Mouse (Mus musculus) intestine, embryonic 16.5 days (tissue): ENCODE measurements at regions not wholly inside any gene's neighbourhood (a gene's known extent, or its start where the extent isn't known, plus 50 kb on each side); places are given as distances from the start of the nearest gene placed in this dataset.

ENCODE experiments used
- ATAC-seq: fragments of 200-750 bp; cut with Nextera tagmentation; 2 replicates; pipeline ENCODE4 v1.8.0; 2017; ENCODE audit warnings: moderate TSS enrichment, moderate library complexity
- H3K27ac ChIP-seq: fragments of 300-500 bp; sonication (generic); 2 replicates; pipeline ENCODE4 v1.5.1; 2014; ENCODE audit warnings: mild to moderate bottlenecking, low read length
- H3K27me3 ChIP-seq: fragments of 300-500 bp; sonication (generic); replicated peaks from 2 replicates; pipeline ENCODE4 v1.6.1; 2014; ENCODE audit warnings: low read length, control low read depth, mixed read lengths; ENCODE audit not compliant: control insufficient read depth, insufficient read depth
- H3K36me3 ChIP-seq: fragments of 300-500 bp; sonication (generic); 2 replicates; pipeline ENCODE4 v1.6.1; 2014; ENCODE audit warnings: low read length, control low read depth; ENCODE audit not compliant: control insufficient read depth, insufficient read depth
- H3K4me1 ChIP-seq: fragments of 300-500 bp; sonication (generic); 2 replicates; pipeline ENCODE4 v1.6.1; 2014; ENCODE audit warnings: low read length, control low read depth, mixed read lengths; ENCODE audit not compliant: control insufficient read depth, insufficient read depth
- H3K4me2 ChIP-seq: fragments of 300-500 bp; sonication (generic); 2 replicates; pipeline ENCODE4 v1.6.1; 2014; ENCODE audit warnings: low read depth, low read length, control low read depth
- H3K4me3 ChIP-seq: fragments of 300-500 bp; sonication (generic); 2 replicates; pipeline ENCODE4 v1.5.1; 2014; ENCODE audit warnings: mild to moderate bottlenecking, low read length
- H3K9ac ChIP-seq: fragments of 300-500 bp; sonication (generic); 2 replicates; pipeline ENCODE4 v1.6.1; 2014; ENCODE audit warnings: low read depth, low read length
- H3K9me3 ChIP-seq: fragments of 300-500 bp; sonication (generic); 2 replicates; pipeline ENCODE4 v1.6.1; 2016; ENCODE audit warnings: low read length, control low read depth; ENCODE audit not compliant: control insufficient read depth
- WGBS: fragments of 180-500 bp; shearing (Covaris S2); extraction: QIAGEN DNeasy Blood & Tissue Kit; methylation state at CpG from one replicate; pipeline ENCODE4 v1.1.7; 2014; 5-methylcytosine and 5-hydroxymethylcytosine counted together

DNA sequence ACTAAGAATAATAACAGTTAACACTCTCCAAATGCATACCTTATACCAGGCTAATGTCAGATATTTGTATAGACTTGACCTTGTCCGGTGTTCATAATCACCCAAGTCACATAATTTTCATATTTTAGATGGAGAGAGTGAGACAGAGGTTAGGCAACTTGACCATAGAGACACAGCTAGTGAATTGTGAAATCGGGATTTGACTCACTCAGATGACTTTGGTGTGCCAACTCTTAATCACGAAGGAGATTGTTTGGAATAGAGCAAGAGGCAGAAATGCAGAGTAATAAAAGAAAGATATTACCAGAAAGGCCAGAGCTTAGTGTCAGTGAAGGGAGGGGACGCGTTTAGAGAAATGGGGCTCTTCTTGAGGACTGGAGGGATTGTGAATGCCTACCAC, 152.2 kb downstream of the Tmem26 start:
- no peak overlapping the region for H3K9ac ChIP-seq
- no peaks in the 10 kb centered on the region for H3K9me3 ChIP-seq
- H3K4me1 ChIP-seq: no peaks in the 10 kb centered on the region
- H3K4me2 ChIP-seq: no peak overlapping the region
- 79% methylated on average over 5 of the region's 5 CpGs for WGBS
- no peak overlapping the region for H3K27ac ChIP-seq
- H3K36me3 ChIP-seq: no peaks in the 10 kb centered on the region
- H3K4me3 ChIP-seq: no peak overlapping the region
- ATAC-seq: no peak
- no peaks in the 10 kb centered on the region for H3K27me3 ChIP-seq

DNA sequence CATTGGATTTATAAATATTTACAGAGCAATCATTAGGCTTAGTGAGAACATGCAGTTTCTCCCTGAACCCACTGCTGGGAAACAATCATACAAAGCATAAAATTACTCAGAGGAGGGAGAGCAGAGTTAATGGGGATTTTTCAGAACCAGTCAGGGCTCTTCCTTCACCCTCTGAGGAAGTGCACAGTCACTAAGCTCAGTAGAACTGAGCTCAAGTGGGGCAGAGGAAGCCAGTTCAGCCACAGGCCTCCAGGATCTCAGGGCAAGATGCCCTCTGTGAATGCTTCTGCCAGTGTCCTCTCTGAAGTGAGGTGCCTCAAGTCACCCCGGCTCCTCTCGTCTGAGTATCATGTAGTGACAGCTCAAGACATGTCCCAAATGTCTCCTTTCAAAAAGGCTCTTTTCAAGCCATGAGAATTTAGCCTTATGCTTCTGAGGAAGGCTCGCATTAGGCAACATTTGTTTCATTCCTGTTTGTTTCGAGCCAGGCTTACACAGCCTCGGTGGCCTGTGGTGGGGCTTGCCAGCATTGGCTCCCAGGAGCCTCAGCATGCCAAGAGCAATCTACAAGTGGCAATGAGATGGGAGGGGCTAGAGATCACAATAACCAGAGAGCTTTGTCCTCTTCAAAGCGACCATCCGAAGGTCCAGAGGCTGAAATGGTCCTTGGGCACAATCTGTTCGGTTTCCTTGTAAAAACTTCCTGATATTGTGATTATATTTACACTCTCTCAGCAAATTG, 169.8 kb downstream of the Tmem26 start:
- Histone ChIP-seq H3K4me1 (no peaks in the 10 kb centered on the region; the same call in 1 of the 2 replicates), H3K27me3 (no peaks in the 10 kb centered on the region), H3K9me3 (no peaks in the 10 kb centered on the region), H3K27ac (peak overlapping the region; percentile 57), H3K9ac (no peak overlapping the region), H3K36me3 (no peaks in the 10 kb centered on the region), H3K4me3 (no peak overlapping the region), H3K4me2 (no peak overlapping the region)
- 0 out of 2 replicates have a peak, but pooled peaks have one; percentile 33 for ATAC-seq
- WGBS: 47% methylated on average over 8 of the region's 8 CpGs

DNA sequence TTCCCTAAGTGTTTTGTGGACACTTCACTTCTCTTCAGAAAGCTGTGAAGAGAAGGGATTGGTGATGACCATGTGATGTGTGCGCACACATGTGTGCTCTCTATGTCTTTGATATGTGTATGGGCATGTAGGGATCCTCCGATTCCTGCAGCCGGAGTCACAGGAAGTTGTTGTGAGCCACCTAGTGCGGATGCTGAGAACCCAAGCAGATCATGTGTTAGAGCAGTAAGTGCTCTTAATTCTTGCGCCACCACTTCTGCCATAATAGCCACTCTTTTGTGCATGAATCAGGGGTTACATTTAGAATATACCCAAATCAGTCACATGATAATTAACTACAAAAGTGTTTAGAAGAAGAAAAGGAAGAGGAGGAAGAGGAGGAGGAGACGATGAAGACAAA, 170.7 kb downstream of the Tmem26 start:
- no peaks in the 10 kb centered on the region for H3K36me3 ChIP-seq
- no peaks in the 10 kb centered on the region for H3K27me3 ChIP-seq
- no peak overlapping the region for H3K27ac ChIP-seq
- 94% methylated on average over 6 of the region's 6 CpGs for WGBS
- no peak for ATAC-seq
- no peak overlapping the region for H3K9ac ChIP-seq
- no peaks in the 10 kb centered on the region for H3K9me3 ChIP-seq
- no peak overlapping the region for H3K4me2 ChIP-seq
- H3K4me3 ChIP-seq: no peak overlapping the region
- no peaks in the 10 kb centered on the region; the same call in 1 of the 2 replicates for H3K4me1 ChIP-seq

DNA sequence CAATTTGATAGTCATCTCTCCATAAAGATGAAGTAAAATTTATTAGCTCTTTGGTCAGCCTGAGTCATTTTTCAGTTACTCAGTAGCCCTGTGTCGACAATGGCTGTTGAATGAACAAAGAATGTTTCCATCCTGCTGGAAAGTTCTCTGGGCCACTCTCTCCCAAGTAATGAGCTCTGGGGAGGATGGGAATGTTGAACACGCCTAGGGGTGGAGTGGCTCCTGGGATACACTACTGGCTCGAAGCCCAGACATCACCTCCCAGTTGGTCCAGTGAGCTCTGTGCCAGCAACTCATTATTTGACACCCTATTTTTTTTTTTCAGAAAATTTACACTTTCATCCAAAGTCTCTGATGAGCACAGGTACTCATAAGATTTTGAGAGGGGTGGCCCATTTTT, 174.1 kb downstream of the Tmem26 start:
- H3K27ac ChIP-seq: no peak overlapping the region
- no peaks in the 10 kb centered on the region; the same call in 1 of the 2 replicates for H3K4me1 ChIP-seq
- no peaks in the 10 kb centered on the region for H3K27me3 ChIP-seq
- WGBS: 70% methylated on average over 3 of the region's 3 CpGs
- no peak overlapping the region for H3K4me3 ChIP-seq
- ATAC-seq: no peak
- no peaks in the 10 kb centered on the region for H3K9me3 ChIP-seq
- no peaks in the 10 kb centered on the region for H3K36me3 ChIP-seq
- no peak overlapping the region for H3K9ac ChIP-seq
- H3K4me2 ChIP-seq: no peak overlapping the region

- WGBS: 78% methylated on average over 4 of the region's 4 CpGs
- H3K9ac ChIP-seq: no peak overlapping the region
- H3K27me3 ChIP-seq: no peaks in the 10 kb centered on the region
- no peak for ATAC-seq
- no peak overlapping the region for H3K4me3 ChIP-seq
- no peak overlapping the region for H3K27ac ChIP-seq
- no peak overlapping the region for H3K4me2 ChIP-seq
- no peaks in the 10 kb centered on the region for H3K9me3 ChIP-seq
- H3K36me3 ChIP-seq: no peaks in the 10 kb centered on the region
- no peaks in the 10 kb centered on the region for H3K4me1 ChIP-seq
Measured at GRCm38 (mm10) chr10:68901168-68901567, 177.7 kb downstream of the Tmem26 start.

- no peak overlapping the region for H3K9ac ChIP-seq
- ATAC-seq: no peak
- 21% methylated on average over 3 of the region's 3 CpGs for WGBS
- no peak overlapping the region for H3K4me3 ChIP-seq
- H3K4me2 ChIP-seq: no peak overlapping the region
- no peak overlapping the region for H3K27ac ChIP-seq
- no peaks in the 10 kb centered on the region for H3K36me3 ChIP-seq
- no peaks in the 10 kb centered on the region for H3K9me3 ChIP-seq
- no peaks in the 10 kb centered on the region for H3K27me3 ChIP-seq
- no peaks in the 10 kb centered on the region for H3K4me1 ChIP-seq
Measured at GRCm38 (mm10) chr10:68902670-68903069, 179.2 kb downstream of the Tmem26 start.

GRCm38 (mm10) chr10:68904337-68904736, 180.9 kb downstream of the Tmem26 start:
- no peak overlapping the region for H3K9ac ChIP-seq
- H3K27me3 ChIP-seq: no peaks in the 10 kb centered on the region
- 92% methylated on average over 10 of the region's 10 CpGs for WGBS
- ATAC-seq: no peak
- H3K27ac ChIP-seq: no peak overlapping the region
- H3K36me3 ChIP-seq: no peaks in the 10 kb centered on the region
- no peak overlapping the region for H3K4me3 ChIP-seq
- no peaks in the 10 kb centered on the region for H3K9me3 ChIP-seq
- H3K4me1 ChIP-seq: no peaks in the 10 kb centered on the region
- H3K4me2 ChIP-seq: no peak overlapping the region

GRCm38 (mm10) chr10:68908236-68908635, 184.8 kb downstream of the Tmem26 start:
- H3K4me1 ChIP-seq: no peaks in the 10 kb centered on the region
- no peak overlapping the region for H3K27ac ChIP-seq
- no peaks in the 10 kb centered on the region for H3K36me3 ChIP-seq
- no peak overlapping the region for H3K4me2 ChIP-seq
- H3K27me3 ChIP-seq: no peaks in the 10 kb centered on the region
- no peak for ATAC-seq
- H3K4me3 ChIP-seq: no peak overlapping the region
- H3K9ac ChIP-seq: no peak overlapping the region
- H3K9me3 ChIP-seq: no peaks in the 10 kb centered on the region
- WGBS: 20% methylated on average over 5 of the region's 5 CpGs

DNA sequence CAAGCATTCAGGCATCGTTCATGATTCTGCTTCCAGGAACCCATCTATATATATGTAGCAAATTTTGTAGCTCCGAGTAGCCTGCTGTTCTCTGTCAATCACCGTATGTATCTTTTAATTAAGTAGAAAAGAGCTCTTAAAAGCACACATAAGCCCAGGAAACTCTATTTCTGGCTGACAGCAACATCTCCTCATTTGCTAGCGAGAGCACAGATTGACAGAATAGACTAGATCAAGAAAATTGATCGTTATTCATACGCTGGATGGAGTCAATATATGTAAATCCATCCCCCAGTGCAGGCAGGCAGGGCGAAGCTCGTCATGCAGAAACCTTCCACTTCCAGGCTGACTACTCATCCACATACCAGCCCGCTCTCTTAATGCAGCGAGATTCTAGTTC, 185.6 kb downstream of the Tmem26 start:
- H3K4me3 ChIP-seq: no peak overlapping the region
- no peak overlapping the region for H3K27ac ChIP-seq
- no peaks in the 10 kb centered on the region for H3K9me3 ChIP-seq
- no peaks in the 10 kb centered on the region for H3K27me3 ChIP-seq
- H3K4me2 ChIP-seq: no peak overlapping the region
- no peaks in the 10 kb centered on the region for H3K36me3 ChIP-seq
- ATAC-seq: no peak
- 73% methylated on average over 10 of the region's 10 CpGs for WGBS
- no peaks in the 10 kb centered on the region for H3K4me1 ChIP-seq
- no peak overlapping the region for H3K9ac ChIP-seq

GRCm38 (mm10) chr10:68916147-68916546, 192.7 kb downstream of the Tmem26 start:
- Histone ChIP-seq H3K4me2 (no peak overlapping the region), H3K4me3 (no peak overlapping the region), H3K9ac (no peak overlapping the region), H3K4me1 (no peaks in the 10 kb centered on the region), H3K27me3 (no peaks in the 10 kb centered on the region), H3K9me3 (no peaks in the 10 kb centered on the region), H3K36me3 (no peaks in the 10 kb centered on the region), H3K27ac (no peak overlapping the region)
- no peak for ATAC-seq
- 44% methylated on average over 7 of the region's 7 CpGs for WGBS
